Mouse (Mus musculus) olfactory bulb, adult 2 months (tissue): ENCODE results near the gene Psmc6. TPM values are rescaled to one million over a fixed set of nuclear protein-coding genes. Genes with fewer than 3 reads are reported as not detected.

Experiments
- H3K27ac ChIP-seq: fragments of 200-500 bp; 2 replicates; pipeline ENCODE4 v1.5.1; 2012; ENCODE audit warnings: low read depth, low read length; ENCODE audit not compliant: insufficient read depth
- H3K4me1 ChIP-seq: fragments of 200-500 bp; 2 replicates; pipeline ENCODE4 v1.6.1; 2012; ENCODE audit warnings: low read length; ENCODE audit not compliant: control insufficient read depth, insufficient read depth
- H3K4me3 ChIP-seq: fragments of 200-500 bp; 2 replicates; pipeline ENCODE4 v1.5.1; 2012; ENCODE audit warnings: mild to moderate bottlenecking, low read depth, low read length, moderate library complexity; ENCODE audit not compliant: insufficient read depth
- CTCF ChIP-seq: fragments of 200-500 bp; IDR thresholded peaks from 2 replicates; pipeline ENCODE4 v1.5.1; 2012; ENCODE audit warnings: low read depth, mild to moderate bottlenecking, low read length, moderate library complexity; ENCODE audit not compliant: insufficient read depth
- POLR2A ChIP-seq: fragments of 200-500 bp; IDR thresholded peaks from 2 replicates; pipeline ENCODE4 v1.6.1; 2012; ENCODE audit warnings: mild to moderate bottlenecking, low read depth, low read length, moderate library complexity; ENCODE audit not compliant: insufficient read depth
- WGBS: fragments of 180-500 bp; shearing (Covaris S2); methylation state at CpG from one replicate; pipeline ENCODE4 v1.1.7; 2018; 5-methylcytosine and 5-hydroxymethylcytosine counted together
- polyA plus RNA-seq: library from polyadenylated mRNA; stranded (reverse); fragments of >200 nt; gene quantifications from 2 replicates; pipeline ENCODE4 v1.2.4, GENCODE M21; 2012; ENCODE audit warnings: low replicate concordance; ENCODE audit not compliant: missing spikeins, insufficient read depth, insufficient read length

Psmc6 gene
- polyA plus RNA-seq: 425 TPM in 1 of 2 replicates, not detected in the other

- TF ChIP-seq POLR2A (peak; percentile 44), CTCF (peak; percentile 65)
- peak within 1 kb of the TSS; percentile 65 for H3K27ac ChIP-seq
- H3K4me1 ChIP-seq: no peaks in the 10 kb centered on the region
- peak within 1 kb of the TSS; percentile 87 for H3K4me3 ChIP-seq
- under 1% methylated on average over 43 of the region's 44 CpGs for WGBS
Observed at GRCm38 (mm10) chr14:45329589-45330181, at the start of gene Psmc6. TSS of gene Psmc6 (plus strand) at chr14:45329788.

DNA sequence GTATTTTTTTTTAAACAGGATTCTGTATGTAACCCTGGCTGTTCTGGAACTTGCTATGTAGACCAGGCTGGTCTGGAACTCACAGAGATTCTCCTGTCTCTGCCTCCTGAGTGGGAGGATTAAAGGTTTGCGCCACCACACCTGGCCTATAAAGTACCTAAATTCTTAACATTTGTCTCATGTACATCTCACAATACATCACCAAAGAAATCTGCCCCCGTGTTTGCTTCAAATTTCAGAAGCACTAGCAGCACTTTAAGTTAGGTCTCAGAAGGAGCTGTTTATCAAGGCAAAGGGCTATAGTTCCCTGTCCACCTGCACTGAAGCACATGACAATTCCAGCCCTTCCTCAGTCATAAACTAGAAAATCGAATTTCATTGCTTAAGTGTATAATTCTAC lies 47.5 kb upstream of the Psmc6 start:
- H3K27ac ChIP-seq: no peak overlapping the region
- H3K4me1 ChIP-seq: no peaks in the 10 kb centered on the region
- no peak for TF ChIP-seq POLR2A
- no peak for TF ChIP-seq CTCF
- 89% methylated on average over 3 of the region's 3 CpGs for WGBS
- H3K4me3 ChIP-seq: no peak overlapping the region

- Histone ChIP-seq H3K27ac (no peak overlapping the region), H3K4me3 (no peak overlapping the region), H3K4me1 (no peaks in the 10 kb centered on the region)
- 82% methylated on average over 4 of the region's 4 CpGs for WGBS
- no peak for TF ChIP-seq CTCF
- TF ChIP-seq POLR2A: no peak
Observed at GRCm38 (mm10) chr14:45291608-45292007, 38.0 kb upstream of the Psmc6 start.

DNA sequence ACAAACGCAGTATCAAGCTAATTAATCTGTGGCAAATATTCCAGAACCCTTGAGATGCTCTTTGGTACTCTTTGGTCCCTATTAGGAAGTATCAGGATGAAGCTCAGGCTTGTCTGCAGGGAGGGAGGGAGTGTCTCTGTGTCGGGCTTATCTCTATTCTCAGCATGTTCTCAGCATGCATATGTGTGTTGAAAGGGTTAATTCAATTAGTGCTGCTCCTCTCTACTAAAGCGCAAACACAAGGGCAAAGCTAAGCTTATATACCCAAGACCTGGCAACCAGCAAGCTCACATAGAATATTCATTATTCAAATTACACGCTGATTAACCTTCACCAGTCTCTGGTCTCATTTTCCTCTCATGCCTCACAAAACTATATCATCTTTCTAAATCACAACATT lies 25.6 kb upstream of the Psmc6 start:
- Histone ChIP-seq H3K27ac (no peak overlapping the region), H3K4me3 (no peak overlapping the region), H3K4me1 (no peaks in the 10 kb centered on the region)
- WGBS: 51% methylated on average over 4 of the region's 4 CpGs
- no peak for TF ChIP-seq POLR2A
- no peak for TF ChIP-seq CTCF

- no peak overlapping the region for H3K4me3 ChIP-seq
- WGBS: 66% methylated on average over 4 of the region's 4 CpGs
- H3K4me1 ChIP-seq: peaks cover under 1% of the 10 kb centered on the region; the same call in 1 of the 2 replicates
- TF ChIP-seq CTCF (no peak), POLR2A (no peak)
- no peak overlapping the region for H3K27ac ChIP-seq
Observed at GRCm38 (mm10) chr14:45304389-45304788, 25.2 kb upstream of the Psmc6 start.

DNA sequence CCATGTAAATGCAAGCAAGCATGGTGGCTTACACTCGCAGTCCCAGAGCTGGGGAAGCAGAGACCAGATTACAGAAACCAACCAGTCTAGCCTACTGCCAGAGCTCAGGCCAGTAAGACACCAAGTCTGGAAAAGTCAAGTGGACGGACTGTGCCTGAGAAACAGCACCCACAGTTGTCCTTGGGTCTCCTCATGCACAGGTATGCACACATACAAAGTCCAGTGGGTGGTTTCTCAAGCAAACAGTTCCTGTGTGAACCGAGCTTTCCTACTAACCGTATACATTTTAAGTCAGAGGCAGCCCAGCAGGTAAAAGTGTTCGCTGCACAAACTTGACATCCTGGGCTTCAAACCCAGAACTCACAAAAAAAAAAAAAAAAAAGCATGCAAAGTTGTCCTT lies 23.7 kb upstream of the Psmc6 start:
- TF ChIP-seq CTCF (no peak), POLR2A (no peak)
- 95% methylated on average over 5 of the region's 5 CpGs for WGBS
- Histone ChIP-seq H3K27ac (no peak overlapping the region), H3K4me3 (no peak overlapping the region), H3K4me1 (peaks cover 6% of the 10 kb centered on the region; the same call in 1 of the 2 replicates)

- 92% methylated on average over 8 of the region's 8 CpGs for WGBS
- no peak overlapping the region for H3K4me3 ChIP-seq
- no peak overlapping the region for H3K27ac ChIP-seq
Observed at GRCm38 (mm10) chr14:45307630-45308328, 21.8 kb upstream of the Psmc6 start.

GRCm38 (mm10) chr14:45309646-45310045 lies 19.9 kb upstream of the Psmc6 start:
- no peak overlapping the region for H3K4me3 ChIP-seq
- no peak overlapping the region for H3K27ac ChIP-seq
- TF ChIP-seq POLR2A: no peak
- no peak for TF ChIP-seq CTCF
- peaks cover 6% of the 10 kb centered on the region; the same call in 1 of the 2 replicates for H3K4me1 ChIP-seq
- 76% methylated on average over 13 of the region's 13 CpGs for WGBS

More at GRCm38 (mm10) chr14:45307630-45308328, 21.8 kb upstream of the Psmc6 start:
- TF ChIP-seq CTCF: no peak
- no peak for TF ChIP-seq POLR2A
- H3K4me1 ChIP-seq: peaks cover 6% of the 10 kb centered on the region; the same call in 1 of the 2 replicates

DNA sequence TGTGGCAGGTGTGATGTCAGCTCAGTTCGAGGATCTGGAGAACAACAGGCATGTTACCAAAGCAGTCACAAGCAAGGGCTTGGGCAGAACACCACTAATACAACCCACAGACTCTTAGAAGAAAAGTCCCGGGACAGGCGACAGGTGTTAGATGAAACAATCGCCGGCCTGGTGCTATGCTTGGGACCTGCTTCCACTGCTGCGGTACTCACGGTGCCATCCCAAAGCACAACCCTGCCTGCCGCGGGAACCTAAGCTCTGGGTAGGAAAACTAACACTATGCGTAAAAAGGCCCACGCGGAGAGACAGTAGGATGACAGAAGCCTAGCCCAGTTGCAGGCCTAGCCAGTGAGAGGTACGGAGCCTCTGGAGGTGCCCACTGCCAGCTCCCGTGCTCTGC lies 19.5 kb upstream of the Psmc6 start:
- TF ChIP-seq POLR2A (no peak), CTCF (no peak)
- Histone ChIP-seq H3K4me1 (peaks cover 6% of the 10 kb centered on the region; the same call in 1 of the 2 replicates), H3K27ac (no peak overlapping the region), H3K4me3 (no peak overlapping the region)
- WGBS: 89% methylated on average over 14 of the region's 14 CpGs
